Mouse (Mus musculus) spleen, postnatal 14 days (tissue): ENCODE measurements at regions not wholly inside any gene's neighbourhood (a gene's known extent, or its start where the extent isn't known, plus 50 kb on each side); places are given as distances from the start of the nearest gene placed in this dataset.

ENCODE experiments used
- DNase-seq, 2 experiments: peaks; one replicate each; pipeline ENCODE4 v3.0.0; 2021 to 2022; ENCODE audit warnings: low spot score in 2 of 2

DNA sequence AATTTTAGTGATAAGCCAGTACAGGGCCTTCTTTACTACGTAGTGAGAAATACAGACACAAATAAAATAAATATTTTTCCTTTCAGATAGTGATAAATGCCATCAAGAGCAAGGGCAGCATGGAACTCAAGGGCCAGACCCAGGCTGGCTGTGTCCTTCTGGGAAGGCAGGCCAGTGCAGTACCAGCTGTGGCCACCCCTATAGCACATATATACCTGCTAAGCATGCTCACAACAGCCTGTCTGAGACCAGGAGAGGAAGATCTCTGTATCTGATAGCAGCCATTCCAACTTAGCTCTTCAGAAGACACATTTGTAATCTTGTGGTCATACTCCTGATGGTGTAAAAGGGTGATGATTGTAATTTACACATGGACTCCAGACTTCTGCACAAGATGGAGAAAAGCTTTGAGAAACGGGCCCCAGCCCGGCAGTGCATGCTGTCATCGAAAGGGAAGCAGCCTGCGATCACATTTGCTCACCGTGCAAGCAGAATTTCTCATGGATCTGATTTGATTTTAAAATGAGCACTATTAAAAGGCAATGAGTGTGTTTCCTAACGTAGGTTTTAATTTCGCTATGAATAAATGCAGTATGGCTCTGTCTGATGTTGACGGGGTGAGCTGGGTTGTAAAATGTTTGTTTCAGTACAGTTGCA is 335.6 kb downstream of the Tmem38b start:
- no peak for DNase-seq

DNA sequence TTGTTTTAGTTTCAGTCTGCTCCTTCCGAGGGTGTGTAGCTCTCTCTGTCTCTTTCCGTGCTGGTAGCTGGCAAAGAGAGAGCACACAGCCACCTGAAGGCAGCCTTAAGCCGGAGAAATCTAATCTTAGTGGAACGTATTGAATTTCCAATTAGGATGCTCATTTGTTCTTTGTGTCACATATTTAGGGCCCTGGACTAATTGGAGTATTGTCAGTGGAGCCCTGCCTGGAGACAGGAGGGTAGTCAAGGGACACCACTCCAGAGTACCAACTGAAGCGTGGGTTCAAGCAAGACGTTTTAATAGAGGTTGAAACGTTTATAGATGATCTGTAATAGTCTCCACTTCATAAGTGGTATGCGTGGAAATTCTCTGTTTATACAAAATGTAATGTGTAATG is 336.5 kb downstream of the Tmem38b start:
- DNase-seq: no peak

DNA sequence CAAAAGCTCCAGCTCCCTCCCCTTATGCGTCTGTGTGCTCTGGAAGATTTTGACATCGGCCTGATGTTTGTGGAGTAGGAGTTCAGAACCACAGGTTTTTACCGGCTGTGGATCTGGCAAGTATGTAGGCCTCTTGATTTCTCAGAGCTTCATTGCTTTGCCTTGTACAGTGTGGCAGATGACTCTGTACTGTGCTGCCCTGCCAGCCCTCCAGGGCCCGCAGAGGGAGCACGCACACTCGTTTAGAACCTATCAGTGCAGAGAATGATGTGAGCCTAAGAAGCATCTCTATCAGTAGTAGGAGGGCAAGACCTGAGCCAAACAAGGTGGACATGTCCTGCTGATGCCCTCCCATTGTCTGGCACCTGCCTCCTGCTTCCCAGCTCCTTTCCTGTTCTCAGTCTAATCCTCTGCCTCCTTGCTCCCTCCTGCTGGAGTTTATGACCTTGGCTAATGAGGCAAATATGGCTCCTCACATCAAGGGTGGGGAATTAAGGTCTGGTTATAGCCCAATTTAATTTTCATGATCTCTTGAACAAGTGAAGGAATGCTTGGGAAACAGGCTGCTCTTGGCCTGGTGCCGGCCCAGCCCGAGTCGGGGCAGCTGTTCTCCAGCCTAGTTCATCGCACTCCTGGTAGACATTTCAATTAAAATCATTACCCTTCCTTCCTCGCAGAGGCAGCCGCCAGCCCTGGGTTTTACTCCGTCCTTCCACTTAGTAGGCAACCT is 344.5 kb downstream of the Tmem38b start:
- DNase-seq: no peak

DNA sequence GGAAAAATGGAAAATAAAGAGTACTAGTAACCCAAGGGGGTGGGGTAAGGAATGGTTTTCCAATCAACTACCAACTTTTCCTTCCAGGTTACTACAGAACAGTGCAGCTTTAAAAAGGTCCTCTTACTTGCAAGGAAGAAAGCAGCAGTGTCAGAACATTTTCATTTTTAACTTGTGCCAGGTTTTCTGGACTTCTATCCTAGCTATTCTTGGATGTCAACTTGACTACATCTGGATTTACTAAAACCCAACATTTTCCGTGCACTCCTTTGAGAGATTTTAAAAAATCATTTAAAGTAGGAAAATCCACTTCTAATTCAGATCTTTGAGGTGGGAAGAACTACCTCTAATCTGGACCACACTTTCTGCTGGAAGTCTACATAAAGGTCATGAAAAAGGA is 358.4 kb downstream of the Tmem38b start:
- no peak for DNase-seq

DNA sequence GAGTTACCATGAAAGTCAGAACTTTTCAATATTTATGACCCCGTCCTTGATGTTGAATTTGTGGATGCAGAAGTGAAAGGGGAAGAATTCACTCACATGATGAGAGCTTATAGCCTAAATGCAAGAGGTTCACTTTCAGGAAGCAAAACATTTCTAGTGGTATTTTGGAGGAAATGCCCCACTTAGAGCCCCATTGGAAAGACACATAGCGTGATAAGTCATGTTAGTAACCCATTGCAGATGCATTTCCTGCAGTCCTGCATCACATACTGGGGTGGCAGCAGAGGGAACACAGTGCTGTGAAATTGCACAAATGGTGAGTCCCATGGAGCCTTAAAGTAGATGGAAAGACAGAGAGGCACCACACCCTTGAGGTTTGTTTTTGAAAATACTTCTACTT is 369.9 kb downstream of the Tmem38b start:
- DNase-seq: no peak

DNA sequence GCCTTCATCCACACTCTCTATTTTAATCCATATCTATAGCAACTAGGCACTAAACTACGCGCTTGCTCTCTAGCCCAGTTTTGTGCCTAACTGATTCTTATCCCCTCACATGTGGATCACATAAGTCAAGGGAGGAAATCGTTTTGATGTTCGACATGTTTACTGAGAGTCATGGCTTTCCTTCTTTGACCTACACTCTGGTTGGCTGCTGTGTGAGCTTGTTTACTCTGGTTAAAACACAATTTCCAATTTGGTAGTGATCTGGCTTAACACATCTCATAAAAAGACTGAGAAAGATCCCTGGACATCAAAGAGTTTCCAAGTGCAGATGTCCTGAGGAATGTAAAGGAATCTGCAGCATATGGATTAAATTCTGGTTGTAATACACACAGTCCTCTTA is 376.6 kb downstream of the Tmem38b start:
- no peak for DNase-seq

DNA sequence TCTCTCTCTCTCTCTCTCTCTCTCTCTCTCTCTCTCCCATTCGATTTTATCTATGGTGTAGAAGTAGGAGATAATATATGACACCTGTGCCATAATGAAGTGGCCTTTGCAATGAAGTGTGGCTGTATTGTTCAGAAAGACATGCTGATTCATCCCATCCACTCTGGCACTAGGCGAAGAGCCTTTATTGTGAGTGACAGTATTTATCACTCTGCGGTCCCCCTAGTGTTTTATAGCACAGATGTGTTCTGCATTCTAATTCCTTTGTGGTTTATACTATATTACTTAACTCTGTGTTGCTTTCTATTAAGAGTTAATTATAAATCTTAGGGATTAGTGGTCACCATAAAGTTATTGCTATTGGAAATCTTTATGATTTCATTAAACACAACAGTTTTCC is 398.7 kb downstream of the Tmem38b start:
- no peak for DNase-seq
